Mouse (Mus musculus) megakaryocyte, embryonic 14.5 days (primary cell): ENCODE results near the gene Asgr1.

Experiments used
- FLI1 ChIP-seq: IDR thresholded peaks from 2 replicates; pipeline ENCODE4 v1.6.1; 2012; ENCODE audit warnings: low read length, inconsistent platforms, mixed read lengths
- GATA1 ChIP-seq: IDR thresholded peaks from 3 replicates; pipeline ENCODE4 v1.6.1; 2012; ENCODE audit warnings: mixed read lengths, low read length, inconsistent platforms, borderline replicate concordance

- TF ChIP-seq GATA1 (no peak), FLI1 (no peak)
Observed at GRCm38 (mm10) chr11:70045435-70045834, 8.4 kb upstream of the Asgr1 start.
